Mouse (Mus musculus) retina, postnatal 1 day (tissue): ENCODE measurements around the gene Gm3755.
"Not testable (repeated sequence)": the region's sequence is repeated elsewhere in the genome, so short reads cannot be mapped to it uniquely, and the experiment has no call there.

Experiments
- DNase-seq: peaks from one replicate; pipeline ENCODE4 v3.0.0-alpha.2; 2012

The Gm3755 gene

GRCm38 (mm10) chr14:7450817-7451216 is at the start of gene Gm3755:
Gm3755 (minus strand) TSS chr14:7450917.
- DNase-seq: not testable (repeated sequence)

- peak; percentile 24 for DNase-seq
These were observed 38.0 kb upstream of the Gm3755 start for GRCm38 (mm10) chr14:7488731-7489130.

DNA sequence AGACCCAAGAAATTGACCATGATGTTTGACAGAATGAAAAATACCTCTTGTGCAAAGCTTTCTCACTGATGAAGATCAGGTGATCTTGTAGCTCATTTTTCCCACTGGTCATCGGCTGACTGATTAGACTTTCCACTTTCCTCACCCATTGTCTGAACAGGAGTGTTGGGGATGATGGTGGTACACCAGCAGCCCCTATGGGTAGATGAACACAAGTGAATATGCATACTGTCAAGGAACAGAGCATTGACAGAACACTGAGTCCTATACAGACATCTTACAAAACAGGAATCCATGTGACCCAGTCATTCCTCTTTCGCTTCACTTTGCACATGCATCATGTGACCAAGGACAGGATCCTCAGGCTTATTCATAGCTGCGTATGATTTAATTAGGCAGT is 32.9 kb upstream of the Gm3755 start, which contains the start of gene Gm3752:
TSS of gene Gm3752 (minus strand) at position 101 of the 400 bp plus-strand sequence.
- DNase-seq: not testable (repeated sequence)

- DNase-seq: not testable (repeated sequence)
These were observed 28.2 kb downstream of the Gm3755 start for GRCm38 (mm10) chr14:7422496-7422895.
